Mouse (Mus musculus): ENCODE results near the gene Ceacam5.

Ceacam5 gene

GRCm38 (mm10) chr7:17712938-17713337 is at the start of gene Ceacam5:
Ceacam5 (plus strand) TSS chr7:17713238.
- no peak for DNase-seq (ENCODE audit: extremely low read depth, low read depth)

Measured in MEL-GATA-1-ER (cell line).